Mouse (Mus musculus) thymus, postnatal 4 days (tissue): Measurements from ENCODE around the gene Vmn1r78.
"Not testable (repeated sequence)": the region's sequence is repeated elsewhere in the genome, so short reads cannot be mapped to it uniquely, and the experiment has no call there.

ENCODE experiments used
- DNase-seq: peaks from one replicate; pipeline ENCODE4 v3.0.0; 2021

The Vmn1r78 gene

DNA sequence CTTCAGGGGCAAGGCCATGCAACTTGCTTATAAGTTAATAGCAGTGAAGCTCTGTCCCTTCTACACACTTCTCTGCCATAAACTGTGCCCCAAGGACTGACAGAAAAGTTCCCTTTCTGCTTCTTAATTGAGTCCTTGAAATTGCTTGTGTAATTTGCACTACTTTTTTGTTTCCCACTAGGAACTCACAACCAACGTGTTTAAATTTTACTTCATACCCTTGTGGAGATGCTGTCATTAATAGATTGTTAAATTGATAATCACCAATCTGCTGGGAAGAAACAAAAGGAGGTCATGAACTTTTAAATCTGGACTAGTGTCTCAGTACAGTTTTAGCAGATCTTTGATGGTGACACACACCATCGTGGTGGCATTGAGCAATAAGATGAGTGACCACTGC is at the start of gene Vmn1r78:
Vmn1r78 (plus strand) TSS at position 301 of the 400 bp plus-strand sequence.
- DNase-seq, result no peak

DNA sequence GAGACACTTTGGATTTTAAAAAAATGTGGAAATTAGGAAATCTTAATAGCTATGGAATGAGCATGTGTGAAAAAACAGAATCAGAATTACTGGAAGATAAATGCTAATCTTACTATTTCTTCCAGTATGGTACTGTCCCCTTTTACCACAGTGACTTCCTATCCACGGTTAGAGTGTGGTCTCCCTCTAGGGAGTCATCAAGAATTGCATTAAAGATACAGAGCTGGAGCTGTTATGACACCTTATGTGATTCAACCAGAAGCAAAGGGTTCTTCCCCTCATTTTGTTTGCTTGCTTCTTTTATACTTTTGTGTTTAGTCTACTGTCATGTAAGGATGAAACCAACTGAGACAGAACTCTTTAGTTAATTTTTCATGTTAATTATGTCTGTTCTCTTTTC is 6.4 kb downstream of the Vmn1r78 start:
- DNase-seq, result not testable (repeated sequence)

DNA sequence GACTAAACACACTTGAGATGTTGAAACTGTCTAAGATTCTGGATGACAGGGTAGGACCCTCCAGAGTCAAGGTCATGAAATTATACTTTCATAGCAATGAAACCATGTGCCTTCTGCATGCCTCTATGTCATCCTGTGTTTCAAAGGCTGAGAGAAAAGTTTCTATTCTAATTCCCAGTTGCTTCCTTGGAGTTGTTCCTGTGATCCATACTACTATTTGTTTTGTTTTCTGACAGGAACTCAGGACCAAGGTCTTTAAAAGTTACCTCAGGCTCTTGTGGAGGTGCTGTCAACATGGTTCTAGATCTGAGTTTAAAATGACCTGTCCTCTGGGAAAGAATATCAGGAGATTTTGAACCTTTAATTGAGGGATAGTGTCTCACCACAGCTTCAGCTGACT is 20.9 kb downstream of the Vmn1r78 start, which contains the start of gene Vmn1r79:
Vmn1r79 (plus strand) TSS at position 301 of the 400 bp plus-strand sequence.
- not testable (repeated sequence) for DNase-seq

DNA sequence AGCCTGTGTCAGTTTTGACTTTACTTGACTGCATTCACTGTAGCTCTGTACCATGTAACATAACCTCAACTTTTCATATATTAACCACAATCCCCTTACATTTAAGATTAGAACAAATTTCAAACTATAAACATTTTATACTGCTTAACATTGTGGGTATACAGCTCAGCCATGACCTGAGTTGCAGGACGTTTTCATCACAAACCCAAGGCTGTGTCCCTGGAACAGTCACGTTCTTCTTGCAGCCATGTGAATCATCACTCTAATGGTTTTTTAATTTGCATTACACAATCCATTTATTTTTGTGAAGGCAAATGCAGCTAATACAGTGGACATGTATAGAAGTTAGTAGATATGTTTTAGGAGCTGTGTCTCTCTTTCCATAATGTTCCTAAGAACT is 22.9 kb downstream of the Vmn1r78 start:
- not testable (repeated sequence) for DNase-seq

DNA sequence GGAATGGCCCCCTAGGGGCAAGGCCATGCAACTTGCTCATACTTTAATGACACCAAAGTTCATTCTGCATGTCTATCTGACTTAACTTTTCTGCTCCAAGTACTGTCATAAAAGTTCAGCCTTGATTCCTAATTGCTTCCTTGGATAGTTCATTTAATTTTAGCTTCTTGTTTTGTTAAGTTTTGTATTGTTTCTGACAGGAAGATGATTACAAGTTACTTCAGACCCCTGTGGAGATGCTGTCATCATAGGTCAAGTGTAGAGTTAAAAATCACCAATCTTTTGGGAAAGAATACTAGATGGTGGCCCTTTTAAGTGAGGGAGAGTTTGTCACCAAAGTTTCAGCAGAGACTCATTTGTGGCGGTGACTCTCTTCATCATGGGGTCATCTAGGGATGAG is 38.9 kb downstream of the Vmn1r78 start, which contains the start of gene Vmn1r80:
Vmn1r80 (plus strand) TSS at position 301 of the 400 bp plus-strand sequence.
- DNase-seq, result no peak

DNA sequence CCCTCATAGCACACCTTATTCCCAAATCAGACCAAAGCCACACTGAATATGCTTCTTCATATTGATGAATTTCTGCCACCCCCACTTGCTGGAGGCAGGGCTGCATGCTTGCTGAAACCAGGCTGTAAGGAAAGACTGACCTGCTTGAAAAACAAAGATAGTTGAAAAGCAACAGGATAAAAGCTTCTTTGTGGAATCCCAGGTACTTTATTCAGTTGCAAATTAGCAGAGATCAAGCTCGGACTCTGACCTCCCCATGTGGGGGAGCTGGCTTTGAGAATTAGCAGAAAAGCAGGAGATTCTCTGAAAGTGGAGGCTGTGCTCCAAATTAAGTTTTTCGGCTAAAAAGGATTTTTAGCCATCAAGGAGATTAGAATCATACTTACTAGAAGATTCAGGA is 54.1 kb downstream of the Vmn1r78 start:
- no peak for DNase-seq
